ENCODE assay signal across 8 mouse cellular contexts in the genomic region with DNA sequence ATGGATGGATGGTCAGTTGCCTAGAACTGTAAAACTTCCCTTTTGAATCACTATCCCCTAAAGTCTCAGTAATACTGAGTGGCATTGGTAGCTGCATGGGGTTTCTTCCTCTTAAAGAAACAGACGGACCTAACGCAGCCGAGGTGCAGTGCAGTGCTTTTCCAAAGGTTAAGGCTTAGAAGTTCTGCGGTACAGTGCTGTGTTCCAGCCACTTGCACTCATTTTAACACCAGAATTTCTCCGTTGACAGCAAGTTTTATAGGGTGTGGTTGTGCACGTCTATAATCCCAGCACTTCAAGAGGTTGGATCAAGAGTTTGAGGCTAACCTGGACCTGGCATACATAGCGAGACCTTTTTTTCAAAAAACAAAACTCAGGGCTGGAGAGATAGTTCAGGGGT. TPM values are rescaled to one million over a fixed set of nuclear protein-coding genes. Genes with fewer than 3 reads are reported as not detected.
A peak's percentile ranks its signal among the peaks of the same experiment; 100 is the strongest.
DNase-seq lines count a peak whose midpoint lies in the region; ATAC-seq and TF ChIP-seq lines count a peak whose summit lies in the region.

No protein-coding gene starts in this region.

- H3K79me2 ChIP-seq in MEL (ENCODE audit: control insufficient read depth, insufficient read depth, low read length, poor library complexity) = peaks cover 90% of the 10 kb centered on the region

- no peak for TF ChIP-seq RAD21 in MEL (IDR thresholded peaks at IDR 0.05; ENCODE audit: low read depth, low read length)

- H3K4me3 ChIP-seq in heart, embryonic 15.5 days = peak overlapping the region; percentile 94
- peak overlapping the region; percentile 87 to 94 for H3K4me3 ChIP-seq in MEL (ENCODE audit: control insufficient read depth in 1 of 2, insufficient read depth in 1 of 2, low read depth in 2 of 2, low read length in 2 of 2)
- H3K4me3 ChIP-seq in hindbrain, embryonic 15.5 days = peak overlapping the region; percentile 72
- H3K4me3 ChIP-seq in midbrain, embryonic 13.5 days (replicated peaks) = peak overlapping the region; percentile 90

- H3K4me2 ChIP-seq in heart, embryonic 15.5 days = peak overlapping the region; percentile 83
- peak overlapping the region; percentile 82 for H3K4me2 ChIP-seq in hindbrain, embryonic 15.5 days
- peak overlapping the region; percentile 89 for H3K4me2 ChIP-seq in midbrain, embryonic 13.5 days (replicated peaks)

- TF ChIP-seq CTCF in MEL (IDR thresholded peaks at IDR 0.05 in 2 of 3, conservative IDR thresholded peaks at IDR 0.05 in 1 of 3; ENCODE audit: control insufficient read depth in 1 of 3, insufficient read depth in 1 of 3, low read depth in 2 of 3, low read length in 3 of 3, poor library complexity in 1 of 3, severe bottlenecking in 1 of 3) = no peak

- H3K4me1 ChIP-seq in heart, embryonic 15.5 days (replicated peaks) = peaks cover 62% of the 10 kb centered on the region
- H3K4me1 ChIP-seq in MEL (ENCODE audit: control insufficient read depth in 1 of 2, insufficient read depth in 2 of 2, low read length in 2 of 2) = peaks cover 18 to 44% of the 10 kb centered on the region in 2 experiments
- H3K4me1 ChIP-seq in hindbrain, embryonic 15.5 days (replicated peaks) = peaks cover 33% of the 10 kb centered on the region
- peaks cover 36% of the 10 kb centered on the region for H3K4me1 ChIP-seq in midbrain, embryonic 13.5 days (replicated peaks)

- no peak for TF ChIP-seq EP300 in MEL (IDR thresholded peaks at IDR 0.05; ENCODE audit: low read depth in 1 of 2, low read length in 2 of 2)

- peak overlapping the region; percentile 97 for H3K9ac ChIP-seq in heart, embryonic 15.5 days
- H3K9ac ChIP-seq in MEL (ENCODE audit: control insufficient read depth, low read depth, low read length, poor library complexity, severe bottlenecking) = peak overlapping the region; percentile 100
- H3K9ac ChIP-seq in hindbrain, embryonic 15.5 days = 0 out of 2 replicates have a peak overlapping the region, but pooled peaks have one; percentile 97
- H3K9ac ChIP-seq in midbrain, embryonic 13.5 days (replicated peaks) = no peak overlapping the region

- no peak; a peak in 1 of 4 replicates for TF ChIP-seq POLR2A in MEL (IDR thresholded peaks at IDR 0.05; ENCODE audit: control insufficient read depth in 1 of 2, insufficient read depth in 1 of 2, low read depth in 1 of 2, low read length in 2 of 2, poor library complexity in 1 of 2)

- H3K27ac ChIP-seq in heart, embryonic 15.5 days = peak overlapping the region; percentile 100; the same call in 1 of the 2 replicates
- H3K27ac ChIP-seq in MEL (ENCODE audit: control insufficient read depth, low read depth, low read length) = peak overlapping the region; percentile 97
- no peak overlapping the region for H3K27ac ChIP-seq in hindbrain, embryonic 15.5 days (replicated peaks)
- H3K27ac ChIP-seq in midbrain, embryonic 13.5 days = no peak overlapping the region

- no peaks in the 10 kb centered on the region for H3K9me3 ChIP-seq in heart, embryonic 15.5 days (replicated peaks)
- no peaks in the 10 kb centered on the region for H3K9me3 ChIP-seq in MEL (replicated peaks; ENCODE audit: insufficient read depth, low read length)
- no peaks in the 10 kb centered on the region for H3K9me3 ChIP-seq in hindbrain, embryonic 15.5 days
- H3K9me3 ChIP-seq in midbrain, embryonic 13.5 days = no peaks in the 10 kb centered on the region

- ATAC-seq in heart, embryonic 15.5 days (replicated peaks; ENCODE audit: insufficient number of reproducible peaks, insufficient read depth, low FRiP score, low read depth) = no peak
- ATAC-seq in hindbrain, embryonic 15.5 days (ENCODE audit: low FRiP score, low read depth) = no peak
- no peak for ATAC-seq in midbrain, embryonic 13.5 days

- no peaks in the 10 kb centered on the region for H3K27me3 ChIP-seq in heart, embryonic 15.5 days
- no peaks in the 10 kb centered on the region for H3K27me3 ChIP-seq in MEL (ENCODE audit: control insufficient read depth in 1 of 2, insufficient read depth in 2 of 2, low read length in 2 of 2)
- H3K27me3 ChIP-seq in hindbrain, embryonic 15.5 days = no peaks in the 10 kb centered on the region
- H3K27me3 ChIP-seq in midbrain, embryonic 13.5 days = no peaks in the 10 kb centered on the region

- no peak for DNase-seq in heart, adult 8-10 months (ENCODE audit: low spot score)
- DNase-seq in MEL (ENCODE audit: low read depth, low spot score) = peak; percentile 69
- DNase-seq in natural killer cell, adult 2 months (ENCODE audit: low spot score in 2 of 2) = no peak
- no peak for DNase-seq in ovary, adult 18-20 months (ENCODE audit: low spot score)
- DNase-seq in kidney, adult 8-10 months = no peak

- WGBS in heart, embryonic 15.5 days = 26% methylated on average over 7 of the region's 7 CpGs
- 49% methylated on average over 7 of the region's 7 CpGs for WGBS in hindbrain, embryonic 15.5 days
- 52% methylated on average over 7 of the region's 7 CpGs for WGBS in midbrain, embryonic 13.5 days

- no peaks in the 10 kb centered on the region for H3K36me3 ChIP-seq in heart, embryonic 15.5 days
- peaks cover 3 to 51% of the 10 kb centered on the region in 2 experiments for H3K36me3 ChIP-seq in MEL (ENCODE audit: control insufficient read depth in 1 of 2, insufficient read depth in 2 of 2, low read length in 2 of 2)
- no peaks in the 10 kb centered on the region for H3K36me3 ChIP-seq in hindbrain, embryonic 15.5 days
- H3K36me3 ChIP-seq in midbrain, embryonic 13.5 days = no peaks in the 10 kb centered on the region

TF ChIP-seq in MEL, 35 proteins besides CTCF, POLR2A, EP300 and RAD21:
- TF ChIP-seq TBP (IDR thresholded peaks at IDR 0.05; ENCODE audit: low read depth, low read length) (peak; percentile 58; the same call in 1 of the 2 replicates), SIN3A (IDR thresholded peaks at IDR 0.05; ENCODE audit: low read length) (peak; percentile 28; the same call in 1 of the 2 replicates), KAT2A (conservative IDR thresholded peaks at IDR 0.05; ENCODE audit: low read depth, low read length) (no peak), POLR2AphosphoS2 (IDR thresholded peaks at IDR 0.05; ENCODE audit: low read length) (0 out of 2 replicates have a peak, but pooled peaks have one; percentile 5), MXI1 (IDR thresholded peaks at IDR 0.05; ENCODE audit: low read depth, low read length) (peak; percentile 36; the same call in 1 of the 2 replicates)

RNA-seq across cellular contexts. Expression of gene Zbtb1, which starts 2.0 kb away (rescaled TPM):
- 5.7 and 6.6 TPM in 2 replicates for polyA plus RNA-seq in heart, embryonic 15.5 days (2015; fragmentation: Nextera tagmentation; extraction: Ambion mirVana)
- total RNA-seq in heart, adult 8-10 months (2022) = 1 to 10 TPM; 3.4 to 4.0 (median 3.9) TPM
- 6.3 and 7.0 TPM in 2 replicates for total RNA-seq in MEL (2012; rRNA removed)
- 1 to 10 TPM in 1 of 2 experiments, not detected in 1; 5.1 TPM for polyA plus RNA-seq in MEL (2012; ENCODE audit: insufficient read depth in 1 of 2, insufficient read length in 2 of 2, low read depth in 1 of 2, low replicate concordance in 2 of 2, missing spikeins in 1 of 2)
- 3.7 and 3.9 TPM in 2 replicates for polyA plus RNA-seq in hindbrain, embryonic 15.5 days (2015; fragmentation: Nextera tagmentation; extraction: Ambion mirVana)
- 4.1 and 4.7 TPM in 2 replicates for polyA plus RNA-seq in midbrain, embryonic 13.5 days (2015; fragmentation: Nextera tagmentation; extraction: Ambion mirVana)

RNA-seq across cellular contexts. Expression of gene Zbtb25, which starts 2.6 kb away (rescaled TPM):
- 10.1 and 12.9 TPM in 2 replicates for polyA plus RNA-seq in heart, embryonic 15.5 days (2015; fragmentation: Nextera tagmentation; extraction: Ambion mirVana)
- total RNA-seq in heart, adult 8-10 months (2022) = 10 to 100 TPM in 2 of 4 experiments, 1 to 10 TPM in 2; 6.7 to 11.3 (median 8.8) TPM
- 5.1 and 5.5 TPM in 2 replicates for total RNA-seq in MEL (2012; rRNA removed)
- 10 to 100 TPM in 1 of 2 experiments, not detected in 1; 12.3 TPM for polyA plus RNA-seq in MEL (2012; ENCODE audit: insufficient read depth in 1 of 2, insufficient read length in 2 of 2, low read depth in 1 of 2, low replicate concordance in 2 of 2, missing spikeins in 1 of 2)
- 13.1 and 14.1 TPM in 2 replicates for polyA plus RNA-seq in hindbrain, embryonic 15.5 days (2015; fragmentation: Nextera tagmentation; extraction: Ambion mirVana)
- polyA plus RNA-seq in midbrain, embryonic 13.5 days (2015; fragmentation: Nextera tagmentation; extraction: Ambion mirVana) = 15.9 and 16.5 TPM in 2 replicates

RNA-seq across cellular contexts. Expression of gene Hspa2, which starts 31.9 kb away (rescaled TPM):
- 15.5 and 15.8 TPM in 2 replicates for polyA plus RNA-seq in heart, embryonic 15.5 days (2015; fragmentation: Nextera tagmentation; extraction: Ambion mirVana)
- total RNA-seq in heart, adult 8-10 months (2022) = 1 to 10 TPM; 4.1 to 7.7 (median 5.8) TPM
- total RNA-seq in MEL (2012; rRNA removed) = 5.3 and 6.6 TPM in 2 replicates
- 1 to 10 TPM in 1 of 2 experiments, not detected in 1; 9.3 TPM for polyA plus RNA-seq in MEL (2012; ENCODE audit: insufficient read depth in 1 of 2, insufficient read length in 2 of 2, low read depth in 1 of 2, low replicate concordance in 2 of 2, missing spikeins in 1 of 2)
- polyA plus RNA-seq in hindbrain, embryonic 15.5 days (2015; fragmentation: Nextera tagmentation; extraction: Ambion mirVana) = 7.3 and 8.7 TPM in 2 replicates
- 5.1 TPM in 2 replicates for polyA plus RNA-seq in midbrain, embryonic 13.5 days (2015; fragmentation: Nextera tagmentation; extraction: Ambion mirVana)

RNA-seq across cellular contexts. Expression of gene Ppp1r36, which starts 45.3 kb away (rescaled TPM):
- polyA plus RNA-seq in heart, embryonic 15.5 days (2015; fragmentation: Nextera tagmentation; extraction: Ambion mirVana) = 1.8 and 2.2 TPM in 2 replicates
- total RNA-seq in heart, adult 8-10 months (2022) = under 1 TPM in 2 of 4 experiments, not detected in 2; 0.41 to 0.69 TPM
- not detected in 2 replicates for total RNA-seq in MEL (2012; rRNA removed)
- polyA plus RNA-seq in MEL (2012; ENCODE audit: insufficient read depth in 1 of 2, insufficient read length in 2 of 2, low read depth in 1 of 2, low replicate concordance in 2 of 2, missing spikeins in 1 of 2) = not detected
- polyA plus RNA-seq in hindbrain, embryonic 15.5 days (2015; fragmentation: Nextera tagmentation; extraction: Ambion mirVana) = 1.6 TPM in 2 replicates
- polyA plus RNA-seq in midbrain, embryonic 13.5 days (2015; fragmentation: Nextera tagmentation; extraction: Ambion mirVana) = 0.46 and 0.53 TPM in 2 replicates

RNA-seq across cellular contexts. Expression of gene Akap5, which starts 47.4 kb away (rescaled TPM):
- 2.9 and 4.0 TPM in 2 replicates for polyA plus RNA-seq in heart, embryonic 15.5 days (2015; fragmentation: Nextera tagmentation; extraction: Ambion mirVana)
- total RNA-seq in heart, adult 8-10 months (2022) = 1 to 10 TPM in 3 of 4 experiments, under 1 TPM in 1; 0.90 to 3.0 (median 1.5) TPM
- 0.69 and 0.72 TPM in 2 replicates for total RNA-seq in MEL (2012; rRNA removed)
- polyA plus RNA-seq in MEL (2012; ENCODE audit: insufficient read depth in 1 of 2, insufficient read length in 2 of 2, low read depth in 1 of 2, low replicate concordance in 2 of 2, missing spikeins in 1 of 2) = under 1 TPM in 1 of 2 experiments, not detected in 1; 0.65 TPM
- 10.7 and 12.4 TPM in 2 replicates for polyA plus RNA-seq in hindbrain, embryonic 15.5 days (2015; fragmentation: Nextera tagmentation; extraction: Ambion mirVana)
- 6.5 and 6.9 TPM in 2 replicates for polyA plus RNA-seq in midbrain, embryonic 13.5 days (2015; fragmentation: Nextera tagmentation; extraction: Ambion mirVana)

Comparison
In these comparisons a context has a peak if more than half of its experiments do, and no peak if none do; other contexts are left out.
1. H3K27ac ChIP-seq: peak in heart, embryonic 15.5 days (single experiment) and MEL (single experiment); none in hindbrain, embryonic 15.5 days (single experiment) and midbrain, embryonic 13.5 days (single experiment).
2. Peak in every context shown above with its lines, with median percentiles within 50 percentile points of each other: H3K4me2 ChIP-seq and H3K4me3 ChIP-seq.